Mouse (Mus musculus): ENCODE data around the gene Fancm.

DNA sequence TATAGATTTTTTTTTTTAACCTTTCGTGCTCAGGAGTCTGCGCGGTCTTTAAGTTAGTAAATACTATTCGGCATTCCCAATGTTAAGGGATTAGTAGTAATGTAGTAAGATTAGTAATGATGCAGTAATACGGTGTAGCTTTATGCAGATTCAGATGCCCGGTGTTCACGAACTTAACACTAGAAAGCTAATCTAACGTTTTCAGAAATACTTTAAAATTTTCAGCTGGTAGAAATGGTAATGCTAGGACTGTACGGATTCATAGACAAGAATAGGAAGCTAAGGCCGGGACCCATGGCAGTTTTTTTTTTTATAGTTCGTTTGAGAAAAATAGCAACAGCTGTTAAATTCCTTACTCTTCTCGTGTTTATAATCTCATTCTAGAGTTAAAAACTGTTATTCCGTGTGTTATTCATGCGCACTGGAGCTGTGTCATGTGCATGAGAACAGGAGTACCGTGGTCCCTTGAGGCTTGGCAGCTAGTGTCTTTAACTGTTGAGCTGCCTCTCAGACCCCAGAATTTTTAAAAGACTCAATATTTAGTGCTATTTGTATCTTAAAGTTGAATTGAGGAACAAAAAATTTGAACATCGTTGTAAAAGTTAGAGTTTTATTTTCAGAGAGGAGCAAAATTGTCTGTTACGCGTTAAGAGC lies 38.4 kb upstream of the Fancm start:
- TF ChIP-seq CTCF (IDR thresholded peaks at IDR 0.05; ENCODE audit: low read depth) (no peak), EP300 (IDR thresholded peaks at IDR 0.05; ENCODE audit: low read depth) (no peak)

All from liver, postnatal 0 days (tissue).